Mouse (Mus musculus) kidney, embryonic 14.5 days (tissue): Measurements from ENCODE around the gene Antxrl. TPM values are rescaled to one million over a fixed set of nuclear protein-coding genes. Genes with fewer than 3 reads are reported as not detected.

Experiments used
- ATAC-seq: fragments of 200-750 bp; cut with Nextera tagmentation; 2 replicates; pipeline ENCODE4 v1.8.0; 2017; ENCODE audit warnings: moderate number of reproducible peaks, mild to moderate bottlenecking, moderate TSS enrichment, moderate library complexity; ENCODE audit not compliant: low FRiP score, low TSS enrichment
- H3K27ac ChIP-seq: fragments of 300-500 bp; sonication (generic); 2 replicates; pipeline ENCODE4 v1.5.1; 2014; ENCODE audit warnings: low read depth, mild to moderate bottlenecking, low read length, moderate library complexity, mixed read lengths
- H3K27me3 ChIP-seq: fragments of 300-500 bp; sonication (generic); 2 replicates; pipeline ENCODE4 v1.6.1; 2014; ENCODE audit warnings: mild to moderate bottlenecking, low read length; ENCODE audit not compliant: control insufficient read depth, insufficient read depth
- H3K36me3 ChIP-seq: fragments of 300-500 bp; sonication (generic); 2 replicates; pipeline ENCODE4 v1.6.1; 2014; ENCODE audit warnings: low read length, mixed read lengths; ENCODE audit not compliant: control insufficient read depth, insufficient read depth
- H3K4me1 ChIP-seq: fragments of 300-500 bp; sonication (generic); 2 replicates; pipeline ENCODE4 v1.6.1; 2014; ENCODE audit warnings: low read length, mixed read lengths; ENCODE audit not compliant: control insufficient read depth, insufficient read depth
- H3K4me2 ChIP-seq: fragments of 300-500 bp; sonication (generic); replicated peaks from 2 replicates; pipeline ENCODE4 v1.6.1; 2014; ENCODE audit warnings: low read depth, mild to moderate bottlenecking, low read length
- H3K4me3 ChIP-seq: fragments of 300-500 bp; sonication (generic); 2 replicates; pipeline ENCODE4 v1.5.1; 2014; ENCODE audit warnings: mild to moderate bottlenecking, low read length
- H3K9ac ChIP-seq: fragments of 300-500 bp; sonication (generic); 2 replicates; pipeline ENCODE4 v1.6.1; 2014; ENCODE audit warnings: low read depth, mild to moderate bottlenecking, low read length, moderate library complexity
- H3K9me3 ChIP-seq: fragments of 300-500 bp; sonication (generic); 2 replicates; pipeline ENCODE4 v1.6.1; 2016; ENCODE audit warnings: low read length; ENCODE audit not compliant: control insufficient read depth
- WGBS: fragments of 180-500 bp; shearing (Covaris S2); extraction: QIAGEN DNeasy Blood & Tissue Kit; methylation state at CpG from one replicate; pipeline ENCODE4 v1.1.7; 2014; 5-methylcytosine and 5-hydroxymethylcytosine counted together
- polyA plus RNA-seq: library from polyadenylated mRNA; unstranded; fragments of >200 nt; fragmentation: Nextera tagmentation; extraction: Ambion mirVana; gene quantifications from 2 replicates; pipeline ENCODE4 v1.2.1, GENCODE M21; 2014

The Antxrl gene
- polyA plus RNA-seq, 1 experiment from 2014 or later: not detected

- WGBS: 85% methylated on average over 5 of the region's 5 CpGs
- no peak for ATAC-seq
Measured at GRCm38 (mm10) chr14:34091475-34091874, 39.0 kb downstream of the Antxrl start.

GRCm38 (mm10) chr14:34092856-34093255, 40.3 kb downstream of the Antxrl start:
- no peak for ATAC-seq
- no peaks in the 10 kb centered on the region for H3K9me3 ChIP-seq
- WGBS: 100% methylated on average over 1 of the region's 1 CpGs
- H3K9ac ChIP-seq: no peak overlapping the region
- no peak overlapping the region for H3K27ac ChIP-seq
- H3K4me1 ChIP-seq: no peaks in the 10 kb centered on the region
- no peaks in the 10 kb centered on the region for H3K27me3 ChIP-seq
- no peak overlapping the region for H3K4me2 ChIP-seq
- H3K4me3 ChIP-seq: no peak overlapping the region
- H3K36me3 ChIP-seq: no peaks in the 10 kb centered on the region

More at GRCm38 (mm10) chr14:34091475-34091874, 39.0 kb downstream of the Antxrl start:
- Histone ChIP-seq H3K9me3 (no peaks in the 10 kb centered on the region), H3K4me2 (no peak overlapping the region), H3K27ac (no peak overlapping the region), H3K9ac (no peak overlapping the region), H3K27me3 (no peaks in the 10 kb centered on the region), H3K4me1 (no peaks in the 10 kb centered on the region), H3K4me3 (no peak overlapping the region), H3K36me3 (no peaks in the 10 kb centered on the region)

GRCm38 (mm10) chr14:34096161-34096560, 43.7 kb downstream of the Antxrl start:
- WGBS: 83% methylated on average over 5 of the region's 5 CpGs
- Histone ChIP-seq H3K9me3 (no peaks in the 10 kb centered on the region), H3K36me3 (no peaks in the 10 kb centered on the region), H3K9ac (no peak overlapping the region), H3K27me3 (no peaks in the 10 kb centered on the region), H3K27ac (no peak overlapping the region), H3K4me1 (no peaks in the 10 kb centered on the region), H3K4me2 (no peak overlapping the region), H3K4me3 (no peak overlapping the region)
- ATAC-seq: no peak

DNA sequence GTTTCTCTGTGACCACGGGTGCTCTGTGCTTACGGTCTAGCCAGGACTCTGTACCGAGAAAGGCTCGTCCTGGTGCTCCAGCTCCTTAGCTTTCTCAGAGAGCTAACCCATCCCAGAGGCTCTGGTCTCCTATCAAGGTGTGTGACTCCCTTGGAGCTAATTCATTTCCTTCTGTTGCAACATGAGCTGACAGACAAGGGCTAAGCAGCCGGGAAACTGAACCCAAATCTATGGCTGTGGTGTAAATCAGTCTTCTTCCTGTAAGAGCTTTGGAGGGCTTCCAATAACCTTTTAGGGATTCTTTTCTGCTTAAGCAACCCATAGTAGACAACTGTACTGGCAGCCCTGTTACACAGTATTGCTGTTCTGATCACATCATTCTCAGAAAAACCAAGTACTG, 50.1 kb downstream of the Antxrl start, which contains the start of gene A630023A22Rik:
Gene A630023A22Rik (minus strand): TSS at position 154 of the 400 bp plus-strand sequence.
- no peaks in the 10 kb centered on the region for H3K27me3 ChIP-seq
- 46% methylated on average over 5 of the region's 5 CpGs for WGBS
- no peaks in the 10 kb centered on the region for H3K4me1 ChIP-seq
- H3K27ac ChIP-seq: no peak within 1 kb of the TSS
- H3K9me3 ChIP-seq: no peaks in the 10 kb centered on the region
- no peak within 1 kb of the TSS for H3K4me3 ChIP-seq
- ATAC-seq: no peak
- no peak within 1 kb of the TSS for H3K9ac ChIP-seq
- H3K36me3 ChIP-seq: no peaks in the 10 kb centered on the region
- H3K4me2 ChIP-seq: no peak within 1 kb of the TSS

DNA sequence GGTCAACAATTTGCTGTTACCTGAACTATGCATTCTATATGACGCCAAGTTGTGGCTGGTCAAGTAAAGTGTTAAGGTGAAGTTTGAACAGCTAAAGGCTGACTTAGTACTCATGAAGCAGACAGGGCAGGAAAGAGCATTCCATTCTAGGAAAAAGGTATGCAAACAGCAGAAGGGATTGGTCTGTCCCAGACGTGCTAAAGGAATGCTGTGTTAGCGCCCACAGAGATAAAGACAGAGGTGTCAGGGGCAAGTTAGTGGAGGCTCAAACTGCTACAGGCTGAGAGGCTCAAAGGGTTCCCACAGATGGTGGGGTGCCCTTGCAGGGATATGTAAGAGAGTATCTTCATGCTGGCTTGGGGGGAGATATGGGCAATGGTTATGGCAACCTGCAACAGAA, 51.3 kb downstream of the Antxrl start:
- H3K27me3 ChIP-seq: no peaks in the 10 kb centered on the region
- H3K36me3 ChIP-seq: no peaks in the 10 kb centered on the region
- no peaks in the 10 kb centered on the region for H3K9me3 ChIP-seq
- no peak for ATAC-seq
- no peak overlapping the region for H3K4me3 ChIP-seq
- no peaks in the 10 kb centered on the region for H3K4me1 ChIP-seq
- 81% methylated on average over 3 of the region's 3 CpGs for WGBS
- H3K4me2 ChIP-seq: no peak overlapping the region
- H3K27ac ChIP-seq: no peak overlapping the region
- no peak overlapping the region for H3K9ac ChIP-seq

- Histone ChIP-seq H3K4me3 (no peak overlapping the region), H3K4me2 (no peak overlapping the region), H3K9me3 (no peaks in the 10 kb centered on the region), H3K27me3 (no peaks in the 10 kb centered on the region), H3K4me1 (no peaks in the 10 kb centered on the region), H3K27ac (no peak overlapping the region), H3K9ac (no peak overlapping the region), H3K36me3 (no peaks in the 10 kb centered on the region)
- WGBS: 17% methylated on average over 8 of the region's 8 CpGs
- ATAC-seq: no peak; the same call in 1 of the 2 replicates
Measured at GRCm38 (mm10) chr14:34104892-34105291, 52.4 kb downstream of the Antxrl start.

GRCm38 (mm10) chr14:34106389-34107062, 54.0 kb downstream of the Antxrl start:
- ATAC-seq: 0 out of 2 replicates have a peak, but pooled peaks have one; percentile 58

DNA sequence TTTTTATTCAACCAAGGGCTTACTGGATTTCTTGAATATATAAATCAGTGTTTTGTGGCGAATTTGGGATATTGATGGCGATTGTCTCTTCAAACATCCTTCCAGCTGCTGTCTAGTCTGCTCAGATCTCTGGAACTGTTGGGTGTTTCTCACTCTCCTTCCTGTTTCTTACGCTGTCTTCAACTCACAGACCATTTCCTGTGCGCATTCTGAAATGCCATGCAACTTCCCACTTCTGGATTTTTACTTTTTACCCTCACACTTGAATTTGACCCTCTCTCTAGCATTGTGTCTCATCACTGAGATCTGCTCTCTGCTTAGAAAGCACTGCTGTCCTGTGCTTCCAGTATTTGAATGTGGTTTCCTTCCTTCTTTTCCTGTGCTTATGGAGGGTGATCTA, 55.1 kb downstream of the Antxrl start:
- H3K9me3 ChIP-seq: no peaks in the 10 kb centered on the region
- WGBS: 76% methylated on average over 4 of the region's 4 CpGs
- H3K27ac ChIP-seq: no peak overlapping the region
- H3K36me3 ChIP-seq: no peaks in the 10 kb centered on the region
- ATAC-seq: no peak
- H3K4me3 ChIP-seq: no peak overlapping the region
- no peak overlapping the region for H3K9ac ChIP-seq
- no peaks in the 10 kb centered on the region for H3K4me1 ChIP-seq
- no peaks in the 10 kb centered on the region for H3K27me3 ChIP-seq
- no peak overlapping the region for H3K4me2 ChIP-seq

More at GRCm38 (mm10) chr14:34106389-34107062, 54.0 kb downstream of the Antxrl start:
- Histone ChIP-seq H3K36me3 (no peaks in the 10 kb centered on the region), H3K4me2 (no peak overlapping the region), H3K9ac (no peak overlapping the region), H3K4me1 (no peaks in the 10 kb centered on the region), H3K9me3 (no peaks in the 10 kb centered on the region), H3K27ac (no peak overlapping the region), H3K4me3 (no peak overlapping the region), H3K27me3 (no peaks in the 10 kb centered on the region)
- WGBS: 60% methylated on average over 12 of the region's 12 CpGs

DNA sequence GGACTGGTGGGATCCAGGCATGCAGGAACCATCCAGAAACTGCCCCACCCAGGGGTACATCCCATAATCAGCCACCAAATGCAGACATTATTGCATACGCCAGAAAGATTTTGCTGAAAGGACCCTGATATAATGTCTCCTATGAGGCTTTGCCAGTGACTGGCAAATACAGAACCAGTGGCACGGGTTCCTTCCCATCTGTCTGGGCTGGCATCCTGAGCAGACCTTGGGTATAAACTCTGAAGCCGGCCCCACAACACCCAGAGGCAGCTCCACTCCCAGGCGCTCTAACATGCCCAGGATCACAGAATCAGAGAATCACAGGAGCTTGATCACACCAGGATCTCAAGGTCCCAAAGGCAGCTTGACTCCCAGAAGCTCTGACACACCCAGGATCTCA, 61.8 kb downstream of the Antxrl start:
- Histone ChIP-seq H3K4me1 (peaks cover 3% of the 10 kb centered on the region; the same call in 1 of the 2 replicates), H3K4me2 (no peak overlapping the region), H3K27me3 (no peaks in the 10 kb centered on the region), H3K9ac (no peak overlapping the region), H3K9me3 (no peaks in the 10 kb centered on the region), H3K27ac (no peak overlapping the region), H3K4me3 (no peak overlapping the region), H3K36me3 (no peaks in the 10 kb centered on the region)
- 83% methylated on average over 4 of the region's 4 CpGs for WGBS
- ATAC-seq: no peak
